In genomic region chr6:86781361-86781957, GRCm38 (mm10) we compare ENCODE assay signal across 22 mouse cellular contexts. TPM values are rescaled to one million over a fixed set of nuclear protein-coding genes. Genes with fewer than 3 reads are reported as not detected.
DNase-seq lines count a peak whose midpoint lies in the region; ATAC-seq and TF ChIP-seq lines count a peak whose summit lies in the region.
"Had no signal": no experiment of that assay in that cellular context is flagged by ENCODE, and none has a peak within 500 bp of the region (broad histone marks: within the 10 kb centered on the region; RNA-seq: fewer than 3 reads in every experiment).

No protein-coding gene starts in this region.

- H3K27me3 ChIP-seq in thymus, adult 2 months (ENCODE audit: control insufficient read depth, insufficient read depth, low read length): no peaks in the 10 kb centered on the region
- H3K27me3 ChIP-seq: forebrain, embryonic 15.5 days; intestine, embryonic 15.5 days; Patski had no signal

- 47% methylated on average over 2 of the region's 2 CpGs for WGBS in thymus, adult 2 months

- TF ChIP-seq CTCF in gastrocnemius, adult 2 months (IDR thresholded peaks at IDR 0.05): no peak
- no peak for TF ChIP-seq CTCF in thymus, adult 2 months (IDR thresholded peaks at IDR 0.05; ENCODE audit: borderline replicate concordance, control insufficient read depth, extremely low read depth, insufficient read depth, low read length, poor library complexity)

- no peaks in the 10 kb centered on the region for H3K4me1 ChIP-seq in thymus, adult 2 months (replicated peaks; ENCODE audit: control insufficient read depth, insufficient read depth, low read length)
- H3K4me1 ChIP-seq: forebrain, embryonic 15.5 days; hindbrain, embryonic 10.5 days had no signal

- peak; percentile 48 for DNase-seq in gastrocnemius, adult 2 months
- no peak for DNase-seq in gastrocnemius, postnatal 25 days
- DNase-seq in 3T3-L1 (ENCODE audit: low read depth, low spot score): peak; percentile 60
- DNase-seq in R1 (ENCODE audit: low read depth, low spot score): peak; percentile 56
- DNase-seq in layer of hippocampus, postnatal 10 days (ENCODE audit: low spot score in 2 of 2): no peak
- no peak for DNase-seq in thymus, adult 2 months
- DNase-seq: adrenal gland, adult 8-10 months; adrenal gland, postnatal 36 days; B cell, adult 2 months; cerebellum, adult 11-12 months; cerebellum, adult 9-10 months; cerebellum, postnatal 25 days; kidney, adult 8-10 months had no signal

- H3K36me3 ChIP-seq in thymus, adult 2 months (ENCODE audit: control insufficient read depth, insufficient read depth, low read length): no peaks in the 10 kb centered on the region
- H3K36me3 ChIP-seq: forebrain, embryonic 15.5 days; hindbrain, embryonic 10.5 days; intestine, embryonic 15.5 days had no signal

- ATAC-seq in erythroid progenitor cell, adult 5-6 weeks (replicated peaks; ENCODE audit: low FRiP score, poor library complexity, severe bottlenecking): 0 out of 2 replicates have a peak, but pooled peaks have one; percentile 46
- no peak for ATAC-seq in megakaryocyte-erythroid progenitor cell, adult 5-6 weeks (replicated peaks; ENCODE audit: low FRiP score, low TSS enrichment, poor library complexity, severe bottlenecking)
- ATAC-seq: CD4-positive, CD25-positive, alpha-beta regulatory T cell, adult 4 months; forebrain, embryonic 15.5 days; Patski had no signal

- intact Hi-C loops in gastrocnemius, adult 2 months (cut with DNase I): no loop called here

- no peak for TF ChIP-seq POLR2A in thymus, adult 2 months (IDR thresholded peaks at IDR 0.05; ENCODE audit: control insufficient read depth, extremely low read depth, insufficient read depth, low read length, poor library complexity)

- H3K4me3 ChIP-seq in gastrocnemius, adult 2 months: no peak overlapping the region
- no peak overlapping the region for H3K4me3 ChIP-seq in thymus, adult 2 months (ENCODE audit: control insufficient read depth, insufficient read depth, low read length)
- H3K4me3 ChIP-seq: erythroblast, embryonic 14.5 days; forebrain, embryonic 15.5 days; hindbrain, embryonic 10.5 days; intestine, embryonic 15.5 days had no signal

- peak overlapping the region; percentile 48 for H3K27ac ChIP-seq in gastrocnemius, adult 2 months
- no peak overlapping the region for H3K27ac ChIP-seq in thymus, adult 2 months (ENCODE audit: control insufficient read depth, insufficient read depth, low read length)
- H3K27ac ChIP-seq: forebrain, embryonic 15.5 days; hindbrain, embryonic 10.5 days; hindbrain, embryonic 14.5 days; intestine, embryonic 15.5 days had no signal

RNA-seq across cellular contexts. Expression of gene Anxa4, which starts 11.9 kb away (rescaled TPM):
- total RNA-seq in gastrocnemius, adult 2 months (2021): 10 to 100 TPM; 18.7 to 21.4 TPM
- total RNA-seq in gastrocnemius, postnatal 25 days (2021): 10 to 100 TPM; 13.4 to 19.7 TPM
- 0.72 and 16.8 TPM in 2 replicates for total RNA-seq in erythroid progenitor cell, adult 5-6 weeks (2015; ENCODE audit: low replicate concordance)
- total RNA-seq in erythroid progenitor cell, adult 5-6 weeks (2017; ENCODE audit: low replicate concordance): 5.1 and 8.6 TPM in 2 replicates
- 1 to 10 TPM; 6.1 to 6.4 TPM for total RNA-seq in layer of hippocampus, postnatal 10 days (2021)
- total RNA-seq in megakaryocyte-erythroid progenitor cell, adult 5-6 weeks (2014; fragmentation: Nextera tagmentation): 8.7 and 10.9 TPM in 2 replicates
- total RNA-seq in megakaryocyte-erythroid progenitor cell, adult 5-6 weeks (2017): 15.2 and 19.4 TPM in 2 replicates
- polyA plus RNA-seq in thymus, adult 2 months (2012; rRNA removed): 21.5 and 27.8 TPM in 2 replicates
- polyA plus RNA-seq: erythroblast, embryonic 14.5 days had no signal

RNA-seq across cellular contexts. Expression of gene Gmcl1, which starts 48.3 kb away (rescaled TPM):
- total RNA-seq in gastrocnemius, adult 2 months (2021): 1 to 10 TPM; 2.6 to 3.2 TPM
- total RNA-seq in gastrocnemius, postnatal 25 days (2021): 1 to 10 TPM; 2.4 to 2.8 TPM
- total RNA-seq in erythroid progenitor cell, adult 5-6 weeks (2015; ENCODE audit: low replicate concordance): 8.8 and 15.1 TPM in 2 replicates
- 5.7 and 17.8 TPM in 2 replicates for total RNA-seq in erythroid progenitor cell, adult 5-6 weeks (2017; ENCODE audit: low replicate concordance)
- total RNA-seq in layer of hippocampus, postnatal 10 days (2021): 10 to 100 TPM; 37.9 to 40.2 TPM
- 18.7 and 28.4 TPM in 2 replicates for total RNA-seq in megakaryocyte-erythroid progenitor cell, adult 5-6 weeks (2014; fragmentation: Nextera tagmentation)
- 23.4 and 23.7 TPM in 2 replicates for total RNA-seq in megakaryocyte-erythroid progenitor cell, adult 5-6 weeks (2017)
- 17.3 and 24.2 TPM in 2 replicates for polyA plus RNA-seq in thymus, adult 2 months (2012; rRNA removed)

Comparison
In these comparisons a context has a peak if more than half of its experiments do, and no peak if none do; other contexts are left out.
1. DNase-seq: peak in gastrocnemius, adult 2 months (single experiment), 3T3-L1 (single experiment) and R1 (single experiment); none in gastrocnemius, postnatal 25 days (single experiment), layer of hippocampus, postnatal 10 days (0 of 2) and thymus, adult 2 months (single experiment).